Comparison of ENCODE assay signal across 12 mouse cellular contexts in genomic region chr9:87326374-87327295, GRCm38 (mm10).
DNase-seq lines count a peak whose midpoint lies in the region; ATAC-seq and TF ChIP-seq lines count a peak whose summit lies in the region.
"Had no signal": no experiment of that assay in that cellular context is flagged by ENCODE, and none has a peak within 500 bp of the region (broad histone marks: within the 10 kb centered on the region; RNA-seq: fewer than 3 reads in every experiment).

No protein-coding gene starts in this region.

- no peak overlapping the region for H3K27ac ChIP-seq in kidney, postnatal 0 days
- no peak overlapping the region for H3K27ac ChIP-seq in CH12.LX (ENCODE audit: insufficient read depth, low read depth)
- H3K27ac ChIP-seq: liver, embryonic 12.5 days had no signal

- H3K9ac ChIP-seq in kidney, postnatal 0 days (ENCODE audit: low read depth, low read length), result no peak overlapping the region
- no peak overlapping the region for H3K9ac ChIP-seq in CH12.LX (ENCODE audit: insufficient read depth, low read depth)
- H3K9ac ChIP-seq: liver, embryonic 12.5 days had no signal

- dilution Hi-C loops in CH12.LX (cut with MboI; ENCODE audit: extremely low pct_ligation_motif_present, extremely low pct_unique_long_range_greater_than_20kb, low sequenced_read_pairs), result no loop called here

- peak; percentile 66 for TF ChIP-seq RAD21 in CH12.LX (IDR thresholded peaks at IDR 0.05; ENCODE audit: low read depth, low read length)

- no peak for ATAC-seq in kidney, postnatal 0 days (replicated peaks; ENCODE audit: low FRiP score, low read depth)
- ATAC-seq in Patski, result no peak
- ATAC-seq: liver, embryonic 12.5 days had no signal

- POLR2A ChIA-PET in Patski (lab: Charles Lee), result no interaction called here

- 57% methylated on average over 6 of the region's 6 CpGs for WGBS in kidney, postnatal 0 days

- no peaks in the 10 kb centered on the region for H3K36me3 ChIP-seq in kidney, postnatal 0 days (ENCODE audit: insufficient read depth, low read length)
- no peaks in the 10 kb centered on the region for H3K36me3 ChIP-seq in CH12.LX (replicated peaks in 1 of 2; ENCODE audit: control insufficient read depth in 1 of 2, insufficient read depth in 1 of 2, low read length in 1 of 2)
- H3K36me3 ChIP-seq: liver, embryonic 12.5 days had no signal

- no peaks in the 10 kb centered on the region for H3K9me3 ChIP-seq in kidney, postnatal 0 days (replicated peaks; ENCODE audit: low read length)
- H3K9me3 ChIP-seq in CH12.LX (replicated peaks; ENCODE audit: low read length), result no peaks in the 10 kb centered on the region
- H3K9me3 ChIP-seq: liver, embryonic 12.5 days had no signal

- no peak overlapping the region for H3K4me2 ChIP-seq in kidney, postnatal 0 days (ENCODE audit: low read length)
- no peak overlapping the region for H3K4me2 ChIP-seq in CH12.LX (ENCODE audit: insufficient read depth, low read depth, poor library complexity, severe bottlenecking)
- H3K4me2 ChIP-seq: heart, embryonic 11.5 days; liver, embryonic 12.5 days had no signal

- H3K4me3 ChIP-seq in kidney, postnatal 0 days (replicated peaks; ENCODE audit: low read depth, low read length), result no peak overlapping the region
- H3K4me3 ChIP-seq in CH12.LX (replicated peaks in 1 of 3; ENCODE audit: low read depth in 2 of 3, low read length in 2 of 3, poor library complexity in 1 of 3), result no peak overlapping the region
- H3K4me3 ChIP-seq: liver, embryonic 12.5 days had no signal

- H3K27me3 ChIP-seq in kidney, postnatal 0 days (ENCODE audit: insufficient read depth, low read length), result no peaks in the 10 kb centered on the region
- H3K27me3 ChIP-seq in CH12.LX (replicated peaks) (no peaks in the 10 kb centered on the region), Patski (peaks cover 2% of the 10 kb centered on the region)
- H3K27me3 ChIP-seq: liver, embryonic 12.5 days had no signal

- no peaks in the 10 kb centered on the region for H3K4me1 ChIP-seq in kidney, postnatal 0 days (replicated peaks; ENCODE audit: insufficient read depth, low read length)
- H3K4me1 ChIP-seq in CH12.LX (ENCODE audit: control insufficient read depth in 1 of 2, insufficient read depth in 2 of 2), result no peaks in the 10 kb centered on the region
- H3K4me1 ChIP-seq: liver, embryonic 12.5 days had no signal

- TF ChIP-seq CTCF in kidney, postnatal 0 days (IDR thresholded peaks at IDR 0.05; ENCODE audit: low read depth), result peak; percentile 52
- TF ChIP-seq CTCF in CH12.LX (conservative IDR thresholded peaks at IDR 0.05 in 1 of 2, IDR thresholded peaks at IDR 0.05 in 1 of 2; ENCODE audit: low read depth in 2 of 2, low read length in 2 of 2), result peak; percentile 54 to 77
- TF ChIP-seq CTCF in Patski (IDR thresholded peaks at IDR 0.05), result peak; percentile 50

- no peak for TF ChIP-seq POLR2A in CH12.LX (IDR thresholded peaks at IDR 0.05; ENCODE audit: low read depth, low read length)

- in situ Hi-C loops in CH12.LX (cut with MboI; ENCODE audit: low pct_ligation_motif_present, low pct_unique_long_range_greater_than_20kb, low sequenced_read_pairs), result no loop called here
- in situ Hi-C loops in Patski (cut with MboI; ENCODE audit: low pct_unique_long_range_greater_than_20kb), result no loop called here

- peak; percentile 33 for DNase-seq in kidney, postnatal 0 days (ENCODE audit: low spot score)
- no peak for DNase-seq in kidney, adult 18-20 months
- DNase-seq in CH12.LX (ENCODE audit: extremely low read depth) (peak; percentile 52), Patski (ENCODE audit: low read depth, low spot score) (no peak)
- DNase-seq in forelimb bud, embryonic 11.5 days (ENCODE audit: low read depth, low spot score), result peak; percentile 56
- no peak for DNase-seq in urinary bladder, adult 2 months (ENCODE audit: low spot score)
- DNase-seq in adrenal gland, postnatal 14 days, result no peak
- DNase-seq in gastrocnemius, postnatal 14 days, result no peak
- DNase-seq: adrenal gland, postnatal 36 days; cerebellum, adult 2 months had no signal

- TF ChIP-seq EP300 in CH12.LX (IDR thresholded peaks at IDR 0.05; ENCODE audit: low read length), result no peak

- CTCF ChIA-PET in Patski (lab: Charles Lee), result interaction anchor here (1.3 to 1.7 kb wide), 2 partner anchors 9 to 16 kb away, joined by 3 to 8 read pairs; no protein-coding TSS in a partner anchor

- H3K79me2 ChIP-seq in CH12.LX (replicated peaks; ENCODE audit: control insufficient read depth, extremely low read depth, insufficient read depth, poor library complexity, severe bottlenecking), result no peaks in the 10 kb centered on the region

- intact Hi-C loops in gastrocnemius, postnatal 14 days (cut with DNase I; ENCODE audit: low total_unique reads), result no loop called here

TF ChIP-seq in CH12.LX, 34 proteins besides CTCF, POLR2A, EP300 and RAD21:
- peak; percentile 52 for TF ChIP-seq SMC3 (IDR thresholded peaks at IDR 0.05; ENCODE audit: low read depth, low read length)
- no peak for TF ChIP-seq PAX5 (IDR thresholded peaks at IDR 0.05; ENCODE audit: low read length)
- no peak for TF ChIP-seq MAFK (IDR thresholded peaks at IDR 0.05; ENCODE audit: insufficient replicate concordance, low read length)
- TF ChIP-seq UBTF (IDR thresholded peaks at IDR 0.05; ENCODE audit: low read depth, low read length), result no peak

Comparison
In these comparisons a context has a peak if more than half of its experiments do, and no peak if none do; other contexts are left out.
1. DNase-seq: peak in kidney, postnatal 0 days (single experiment), CH12.LX (single experiment) and forelimb bud, embryonic 11.5 days (single experiment); none in kidney, adult 18-20 months (single experiment), Patski (single experiment), urinary bladder, adult 2 months (single experiment), adrenal gland, postnatal 14 days (single experiment) and gastrocnemius, postnatal 14 days (single experiment).
2. Peak in every context shown above with its lines, with median percentiles within 50 percentile points of each other: CTCF ChIP-seq.